Mouse (Mus musculus): ENCODE data around the gene Hist1h2ao. TPM values are rescaled to one million over a fixed set of nuclear protein-coding genes. Genes with fewer than 3 reads are reported as not detected.
A peak's percentile ranks its signal among the peaks of the same experiment; 100 is the strongest.
"Not testable (repeated sequence)": the region's sequence is repeated elsewhere in the genome, so short reads cannot be mapped to it uniquely, and the experiment has no call there.

Gene Hist1h2ao
- 1 to 10 TPM in 7 of 26 experiments, not detected in 19; 3.3 to 6.5 (median 4.3) TPM for total RNA-seq (2018; cell fraction: chromatin; rRNA removed)
- total RNA-seq (2018; cell fraction: cytosol; rRNA removed): 1 to 10 TPM in 1 of 26 experiments, not detected in 25; 1.1 TPM
- total RNA-seq (2018; cell fraction: nucleus; rRNA removed): 1 to 10 TPM in 2 of 26 experiments, not detected in 24; 2.1 to 6.0 TPM
- not detected in 3 replicates for polyA plus RNA-seq (2018)

DNA sequence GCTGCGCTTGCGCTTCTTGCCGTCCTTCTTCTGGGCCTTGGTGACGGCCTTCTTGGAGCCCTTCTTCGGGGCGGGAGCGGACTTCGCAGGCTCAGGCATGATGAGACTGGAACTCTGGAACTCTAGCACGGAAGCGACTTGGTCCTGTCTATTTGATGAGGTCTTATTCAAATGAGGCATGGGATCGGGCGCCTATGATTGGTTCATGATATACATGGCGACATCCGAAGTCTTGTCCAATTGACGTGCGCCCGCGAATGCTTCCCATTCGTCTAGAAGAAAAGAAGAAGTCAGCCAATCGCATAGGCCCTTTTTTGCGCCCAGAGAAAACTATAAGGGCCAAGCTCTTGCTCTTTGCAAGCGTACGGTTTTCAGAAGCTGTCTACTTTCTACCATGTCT, at the start of gene Hist1h2ao, which contains the start of gene Hist1h2bq:
Gene Hist1h2ao (plus strand): TSS at position 393 of the 400 bp plus-strand sequence.
Gene Hist1h2bq (minus strand): TSS at position 125 of the 400 bp plus-strand sequence.
- no CpG with 5 or more reads among the region's 23 CpGs for WGBS (ENCODE audit: missing documents)
- H3K4me3 ChIP-seq (ENCODE audit: inconsistent target); H3K79me2 ChIP-seq (ENCODE audit: inconsistent target); H3K36me3 ChIP-seq (ENCODE audit: inconsistent target); H3K27ac ChIP-seq: not testable (repeated sequence)

DNA sequence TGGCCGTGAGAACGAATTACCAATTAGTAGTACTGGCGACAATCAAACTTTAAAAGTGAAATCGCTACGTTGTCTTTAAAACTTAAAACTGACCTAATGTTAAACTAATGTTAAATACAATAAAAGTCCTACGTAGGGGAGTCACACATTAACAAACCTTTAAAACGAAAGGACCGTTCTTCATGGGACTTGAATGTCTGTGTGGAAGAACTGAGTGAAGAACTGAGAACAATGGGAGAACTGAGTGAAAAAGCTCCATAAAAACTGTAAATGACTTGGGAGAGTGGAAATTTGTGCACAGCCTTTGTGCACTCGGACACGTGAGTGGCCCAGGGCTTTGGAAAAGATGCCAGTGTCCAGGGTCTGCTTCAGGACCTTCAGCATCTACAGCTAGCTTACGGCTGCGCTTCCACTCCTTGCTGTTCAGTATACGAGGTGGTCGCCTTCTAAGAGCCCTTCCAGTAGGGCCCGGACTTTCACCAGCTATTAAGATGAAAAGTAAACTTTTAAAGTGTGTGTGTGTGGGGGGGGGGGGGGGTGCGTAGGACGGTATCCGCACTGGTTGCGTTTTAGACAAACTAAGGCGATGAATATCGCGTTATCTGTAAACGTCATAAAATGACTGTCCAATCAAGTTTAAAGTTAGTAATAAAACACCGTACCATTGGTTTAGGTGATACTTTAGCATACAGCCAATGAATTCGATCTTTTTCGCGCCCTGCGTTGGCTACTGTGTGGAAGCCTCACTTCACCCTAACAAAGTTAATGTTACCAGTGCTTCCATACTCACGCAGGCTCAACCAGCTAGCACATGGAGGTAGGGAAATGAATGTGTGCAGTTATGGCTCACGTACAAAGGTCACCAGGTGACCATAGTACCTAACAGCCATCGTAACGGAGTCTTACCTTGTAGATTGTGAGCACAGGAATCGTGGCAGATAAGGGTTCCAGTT, 31.2 kb upstream of the Hist1h2ao start:
- no peaks in the 10 kb centered on the region for H3K79me2 ChIP-seq (ENCODE audit: inconsistent target)
- H3K36me3 ChIP-seq (ENCODE audit: inconsistent target): no peaks in the 10 kb centered on the region
- H3K27ac ChIP-seq: peak overlapping the region; percentile 86
- under 1% methylated on average over 31 of the region's 33 CpGs for WGBS (ENCODE audit: missing documents)
- H3K4me3 ChIP-seq (ENCODE audit: inconsistent target): peak overlapping the region; percentile 58

DNA sequence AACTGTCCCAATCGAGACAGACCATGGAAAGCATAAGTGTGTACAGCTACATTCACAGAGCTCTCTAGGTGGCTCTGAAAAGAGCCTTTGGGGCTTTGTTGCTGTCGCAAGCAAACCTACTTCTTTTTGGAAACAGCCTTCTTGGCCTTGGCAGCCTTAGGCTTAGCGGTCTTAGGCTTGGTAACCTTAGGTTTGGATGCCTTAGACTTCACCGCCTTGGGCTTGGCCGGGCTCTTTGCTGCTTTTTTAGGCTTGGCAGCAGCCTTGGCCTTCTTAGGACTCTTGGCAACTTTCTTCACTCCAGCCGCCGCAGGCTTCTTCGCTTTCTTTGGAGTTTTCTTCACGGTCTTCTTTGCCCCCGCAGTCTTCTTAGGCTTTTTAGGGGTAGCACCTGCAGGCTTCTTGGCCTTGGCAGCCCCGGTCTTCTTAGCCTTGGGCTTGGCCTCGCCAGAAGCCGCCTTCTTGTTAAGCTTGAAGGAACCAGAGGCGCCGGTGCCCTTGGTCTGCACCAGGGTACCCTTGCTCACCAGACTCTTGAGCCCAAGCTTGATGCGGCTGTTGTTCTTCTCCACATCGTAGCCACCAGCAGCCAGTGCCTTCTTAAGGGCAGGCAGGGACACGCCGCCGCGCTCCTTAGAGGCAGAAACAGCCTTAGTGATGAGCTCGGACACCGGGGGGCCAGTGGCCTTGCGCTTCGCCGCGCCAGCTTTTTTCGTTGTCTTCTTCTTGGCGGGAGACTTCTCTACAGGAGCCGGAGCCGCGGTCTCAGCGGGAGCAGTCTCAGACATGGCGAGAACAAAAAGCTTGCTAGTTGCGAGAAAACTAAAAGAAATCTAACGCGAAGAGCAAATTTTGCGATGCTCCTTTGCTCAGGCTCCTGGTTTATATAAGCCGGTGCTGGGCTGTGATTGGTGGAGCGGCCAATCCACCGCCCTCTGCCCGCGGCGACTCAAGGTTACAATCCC, 30.2 kb upstream of the Hist1h2ao start, which contains the start of gene Hist1h1b:
Gene Hist1h1b (minus strand): TSS at position 859 of the 965 bp plus-strand sequence.
- Histone ChIP-seq H3K36me3 (ENCODE audit: inconsistent target) (no peaks in the 10 kb centered on the region), H3K4me3 (ENCODE audit: inconsistent target) (peak within 1 kb of the TSS; percentile 58), H3K27ac (peak within 1 kb of the TSS; percentile 86), H3K79me2 (ENCODE audit: inconsistent target) (no peaks in the 10 kb centered on the region)
- WGBS (ENCODE audit: missing documents): under 1% methylated on average over 43 of the region's 44 CpGs

DNA sequence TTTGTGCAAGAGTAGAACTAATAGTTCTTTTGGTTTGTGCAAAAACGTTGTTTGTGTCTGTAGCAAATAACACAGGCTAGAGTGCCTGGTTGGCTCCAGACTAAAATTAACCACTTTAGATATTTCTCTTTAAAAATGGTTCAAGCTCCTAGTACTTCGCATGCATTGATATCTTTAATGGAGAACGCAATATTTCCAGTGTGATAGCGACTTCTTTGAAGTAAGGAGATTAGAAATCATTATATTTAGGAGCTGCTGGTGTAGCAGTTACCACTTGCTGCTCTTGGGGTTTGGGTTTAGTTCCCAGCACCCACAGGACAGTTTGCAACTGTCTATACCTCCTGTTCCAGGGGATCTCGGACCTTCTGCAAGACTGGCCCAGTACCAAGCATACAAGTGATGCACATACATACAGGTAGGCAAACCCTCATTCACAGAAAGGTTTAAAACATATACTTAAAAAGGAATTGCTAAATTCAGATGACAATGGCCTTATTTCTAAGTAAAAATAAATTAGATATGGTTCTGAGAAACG, 29.2 kb upstream of the Hist1h2ao start:
- Histone ChIP-seq H3K36me3 (ENCODE audit: inconsistent target) (no peaks in the 10 kb centered on the region), H3K79me2 (ENCODE audit: inconsistent target) (no peaks in the 10 kb centered on the region), H3K4me3 (ENCODE audit: inconsistent target) (peak overlapping the region; percentile 58; the same call in 1 of the 2 replicates), H3K27ac (peak overlapping the region; percentile 86)
- 60% methylated on average over 5 of the region's 6 CpGs for WGBS (ENCODE audit: missing documents)

DNA sequence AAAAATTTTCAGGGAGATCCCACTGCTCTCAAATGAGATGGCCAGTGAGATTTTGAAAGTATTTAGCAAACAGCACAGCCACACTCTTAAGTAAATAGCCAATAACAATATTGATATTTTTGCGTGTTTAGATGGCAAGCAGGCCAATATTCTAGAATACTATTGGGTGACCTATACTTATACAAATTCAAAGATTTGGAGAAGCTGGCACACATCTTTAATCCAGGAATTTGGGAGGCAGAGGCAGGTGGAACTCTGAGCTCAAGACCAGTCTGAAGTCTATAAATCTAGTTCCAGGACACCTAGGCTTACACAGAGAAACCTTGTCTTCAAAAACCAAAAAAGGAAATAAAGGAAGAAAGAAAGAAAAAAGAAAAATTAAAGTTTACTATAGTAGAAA, 28.6 kb upstream of the Hist1h2ao start:
- peak overlapping the region; percentile 86 for H3K27ac ChIP-seq
- WGBS (ENCODE audit: missing documents): 100% methylated on average over 1 of the region's 1 CpGs
- no peak overlapping the region for H3K4me3 ChIP-seq (ENCODE audit: inconsistent target)

DNA sequence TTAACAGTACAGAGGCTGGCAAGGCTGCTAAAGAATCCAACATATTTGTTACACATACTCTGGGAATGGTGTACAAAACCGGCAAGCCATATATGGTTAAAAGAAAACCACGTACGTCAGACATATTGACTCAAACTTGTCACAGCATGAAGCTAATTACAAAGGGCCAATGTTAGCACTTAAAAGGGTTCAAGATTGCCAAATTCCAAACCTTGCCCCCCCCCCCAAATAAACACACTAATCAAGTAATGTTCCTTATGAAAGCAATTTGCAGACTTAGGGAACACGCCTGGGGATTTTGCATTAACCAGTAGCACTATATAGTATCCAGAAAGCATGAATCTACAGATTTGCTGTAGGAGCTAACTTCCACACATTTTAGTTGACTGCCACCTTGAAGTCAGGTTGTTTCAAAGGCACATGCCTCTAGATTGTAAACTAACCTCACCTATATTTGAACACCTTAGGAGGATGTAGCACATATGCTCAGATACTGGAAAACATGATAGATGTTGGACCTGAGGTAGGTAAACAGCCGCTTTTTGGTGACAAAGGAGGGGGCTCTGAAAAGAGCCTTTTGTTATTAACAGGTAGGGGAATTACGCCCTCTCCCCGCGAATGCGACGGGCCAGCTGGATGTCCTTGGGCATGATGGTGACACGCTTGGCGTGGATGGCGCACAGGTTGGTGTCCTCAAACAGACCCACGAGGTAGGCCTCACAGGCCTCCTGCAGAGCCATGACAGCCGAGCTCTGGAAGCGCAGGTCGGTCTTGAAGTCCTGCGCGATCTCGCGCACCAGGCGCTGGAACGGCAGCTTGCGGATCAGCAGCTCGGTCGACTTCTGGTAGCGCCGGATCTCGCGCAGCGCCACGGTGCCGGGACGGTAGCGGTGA, 27.7 kb upstream of the Hist1h2ao start:
- peak overlapping the region; percentile 86 for H3K27ac ChIP-seq

More for the DNA sequence above, 28.6 kb upstream of the Hist1h2ao start:
- Histone ChIP-seq H3K36me3 (ENCODE audit: inconsistent target) (no peaks in the 10 kb centered on the region), H3K79me2 (ENCODE audit: inconsistent target) (no peaks in the 10 kb centered on the region)

DNA sequence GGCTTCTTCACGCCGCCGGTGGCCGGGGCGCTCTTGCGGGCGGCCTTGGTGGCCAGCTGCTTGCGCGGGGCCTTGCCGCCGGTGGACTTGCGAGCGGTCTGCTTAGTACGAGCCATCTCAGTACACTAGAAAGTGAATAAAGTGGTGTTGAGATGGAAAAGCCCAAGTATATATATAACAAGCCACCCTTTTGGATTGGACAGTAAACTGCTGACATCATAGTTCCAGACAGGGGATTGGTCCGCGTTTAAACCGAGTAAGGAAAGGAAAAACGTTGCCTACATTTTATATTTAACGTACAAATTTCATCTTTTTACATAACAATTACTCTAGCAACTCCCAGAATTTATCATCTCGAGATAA, 27.0 kb upstream of the Hist1h2ao start, which contains the start of gene Hist1h3i:
Gene Hist1h3i (minus strand): TSS at position 116 of the 363 bp plus-strand sequence.
- H3K27ac ChIP-seq: peak within 1 kb of the TSS; percentile 88
- H3K79me2 ChIP-seq (ENCODE audit: inconsistent target): no peaks in the 10 kb centered on the region
- no peaks in the 10 kb centered on the region for H3K36me3 ChIP-seq (ENCODE audit: inconsistent target)
- H3K4me3 ChIP-seq (ENCODE audit: inconsistent target): peak within 1 kb of the TSS; percentile 29
- WGBS (ENCODE audit: missing documents): 4% methylated on average over 6 of the region's 20 CpGs

More for the DNA sequence above, 27.7 kb upstream of the Hist1h2ao start:
- H3K36me3 ChIP-seq (ENCODE audit: inconsistent target); H3K79me2 ChIP-seq (ENCODE audit: inconsistent target): not testable (repeated sequence)
- WGBS (ENCODE audit: missing documents): 4% methylated on average over 10 of the region's 35 CpGs
- peak overlapping the region; percentile 23; the same call in 1 of the 2 replicates for H3K4me3 ChIP-seq (ENCODE audit: inconsistent target)

DNA sequence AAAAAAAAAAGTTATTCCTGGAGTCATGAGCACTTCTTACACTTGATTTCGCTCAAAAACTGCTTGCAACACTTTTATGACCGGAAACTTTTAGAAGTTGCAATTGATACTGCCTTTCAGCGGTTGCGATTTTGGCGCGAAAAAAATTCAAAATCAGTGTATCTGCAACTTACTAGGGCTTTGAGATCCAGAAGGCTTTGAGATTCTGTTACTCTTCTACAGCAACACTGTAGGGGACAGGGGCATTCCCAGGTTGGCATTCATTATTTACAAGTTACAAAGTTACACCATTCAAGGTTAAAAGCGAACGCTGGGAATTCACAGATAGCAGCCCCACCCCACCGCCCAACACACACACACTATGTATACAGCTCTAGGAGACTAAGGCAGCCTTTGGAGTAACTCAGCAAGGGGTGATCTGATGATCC, 26.5 kb upstream of the Hist1h2ao start:
- no peaks in the 10 kb centered on the region for H3K36me3 ChIP-seq (ENCODE audit: inconsistent target)
- peak overlapping the region; percentile 88 for H3K27ac ChIP-seq
- peak overlapping the region; percentile 29 for H3K4me3 ChIP-seq (ENCODE audit: inconsistent target)
- WGBS (ENCODE audit: missing documents): 15% methylated on average over 9 of the region's 9 CpGs
- H3K79me2 ChIP-seq (ENCODE audit: inconsistent target): no peaks in the 10 kb centered on the region

DNA sequence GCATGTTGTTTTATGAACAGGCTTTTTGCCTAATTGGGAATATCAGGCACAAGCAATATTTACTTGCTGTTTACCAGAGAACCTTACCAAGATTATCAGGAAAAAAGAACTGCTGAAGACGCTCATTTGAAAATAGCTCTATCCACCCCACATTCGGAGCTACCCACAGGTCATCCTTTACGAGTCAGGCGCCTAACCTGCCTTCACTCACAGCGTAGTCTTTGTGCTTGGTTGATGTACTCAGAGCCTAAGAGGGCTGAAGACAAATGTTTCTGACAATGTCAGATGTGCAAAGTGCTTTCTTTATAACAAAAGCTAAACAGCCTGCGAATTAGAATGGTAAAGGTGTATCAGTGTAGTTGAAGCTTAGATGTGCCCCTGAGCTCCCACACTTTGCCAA, 26.0 kb upstream of the Hist1h2ao start:
- no peaks in the 10 kb centered on the region for H3K36me3 ChIP-seq (ENCODE audit: inconsistent target)
- peak overlapping the region; percentile 88 for H3K27ac ChIP-seq
- H3K79me2 ChIP-seq (ENCODE audit: inconsistent target): no peaks in the 10 kb centered on the region
- no peak overlapping the region; the same call in 1 of the 2 replicates for H3K4me3 ChIP-seq (ENCODE audit: inconsistent target)
- WGBS (ENCODE audit: missing documents): 88% methylated on average over 6 of the region's 6 CpGs

DNA sequence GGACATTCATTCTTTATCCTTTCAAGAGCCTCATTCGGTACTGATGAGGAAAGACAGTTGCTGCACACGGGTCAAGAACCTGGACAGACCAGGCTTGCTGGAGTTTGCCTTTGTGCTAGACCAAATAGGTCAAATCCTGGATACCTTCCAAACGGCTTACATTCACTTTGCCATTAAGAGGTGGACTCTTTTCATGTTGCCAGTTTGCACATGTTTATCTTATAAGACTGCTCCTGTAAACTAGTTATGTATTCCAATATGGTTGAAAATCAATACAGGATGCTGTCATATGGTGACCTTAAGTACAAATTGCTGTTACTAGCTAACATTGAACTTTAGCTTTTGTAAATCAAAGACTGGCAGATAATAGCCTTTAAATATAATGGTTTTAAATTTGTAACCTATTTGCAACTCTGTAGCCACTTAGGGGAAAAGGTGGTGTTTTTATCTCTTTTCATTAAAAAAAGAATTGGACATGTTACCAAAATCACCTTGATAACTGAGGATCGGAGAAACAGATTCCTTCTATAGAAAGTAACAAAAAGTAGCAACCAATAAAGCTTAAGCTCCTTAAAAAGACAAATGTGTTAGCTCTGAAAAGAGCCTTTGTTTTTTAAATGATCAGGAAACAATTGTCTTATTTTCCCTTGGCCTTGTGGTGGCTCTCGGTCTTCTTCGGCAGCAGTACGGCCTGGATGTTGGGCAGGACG, 23.9 kb upstream of the Hist1h2ao start:
- Histone ChIP-seq H3K27ac (peak overlapping the region; percentile 88), H3K79me2 (ENCODE audit: inconsistent target) (no peaks in the 10 kb centered on the region), H3K36me3 (ENCODE audit: inconsistent target) (no peaks in the 10 kb centered on the region), H3K4me3 (ENCODE audit: inconsistent target) (peak overlapping the region; percentile 20)
- WGBS (ENCODE audit: missing documents): 29% methylated on average over 7 of the region's 8 CpGs

DNA sequence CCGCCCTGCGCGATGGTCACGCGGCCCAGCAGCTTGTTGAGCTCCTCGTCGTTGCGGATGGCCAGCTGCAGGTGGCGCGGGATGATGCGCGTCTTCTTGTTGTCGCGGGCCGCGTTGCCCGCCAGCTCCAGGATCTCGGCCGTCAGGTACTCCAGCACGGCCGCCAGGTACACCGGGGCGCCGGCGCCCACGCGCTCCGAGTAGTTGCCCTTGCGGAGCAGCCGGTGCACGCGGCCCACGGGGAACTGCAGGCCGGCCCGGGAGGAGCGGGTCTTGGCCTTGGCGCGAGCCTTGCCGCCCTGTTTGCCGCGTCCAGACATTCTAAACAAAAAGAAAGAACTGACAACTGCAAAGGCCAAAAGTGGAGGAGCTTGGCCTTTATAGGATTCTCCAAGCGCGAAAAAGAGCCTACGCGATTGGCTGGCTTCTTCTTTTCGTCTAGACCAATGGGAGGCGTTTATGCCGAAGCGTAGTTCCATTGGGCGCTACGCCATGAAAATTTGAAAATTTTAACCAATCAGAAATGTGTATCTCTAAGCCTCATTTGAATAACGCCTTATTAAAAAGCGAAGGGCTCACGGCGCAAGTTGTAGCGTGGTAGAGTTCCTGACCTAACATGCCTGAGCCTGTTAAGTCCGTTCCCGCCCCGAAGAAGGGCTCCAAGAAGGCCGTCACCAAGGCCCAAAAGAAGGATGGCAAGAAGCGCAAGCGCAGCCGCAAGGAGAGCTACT, 23.2 kb upstream of the Hist1h2ao start, which contains the start of the genes Hist1h2an and Hist1h2bp:
Gene Hist1h2an (minus strand): TSS at position 320 of the 731 bp plus-strand sequence.
Gene Hist1h2bp (plus strand): TSS at position 563 of the 731 bp plus-strand sequence.
- H3K36me3 ChIP-seq (ENCODE audit: inconsistent target); H3K79me2 ChIP-seq (ENCODE audit: inconsistent target): not testable (repeated sequence)

More for the DNA sequence above, 23.2 kb upstream of the Hist1h2ao start, which contains the start of the genes Hist1h2an and Hist1h2bp:
- Histone ChIP-seq H3K4me3 (ENCODE audit: inconsistent target) (peak within 1 kb of the TSS; percentile 20), H3K27ac (peak within 1 kb of the TSS; percentile 88)
- WGBS (ENCODE audit: missing documents): under 1% methylated on average over 22 of the region's 63 CpGs
